Mouse (Mus musculus) cerebellum, adult 18-20 months (tissue): ENCODE results near the gene Npc1l1.
A peak's percentile ranks its signal among the peaks of the same experiment; 100 is the strongest.

Experiments
- DNase-seq, 2 experiments: peaks; one replicate each; pipeline ENCODE4 v3.0.0; 2021

Npc1l1 gene

GRCm38 (mm10) chr11:6200570-6200969 lies 29.4 kb downstream of the Npc1l1 start:
- no peak for DNase-seq

- DNase-seq = peak; percentile 88 to 91
Observed at GRCm38 (mm10) chr11:6200087-6200569, 29.8 kb downstream of the Npc1l1 start, which contains the start of gene Nudcd3. TSS of gene Nudcd3 (minus strand) at chr11:6200415.

- peak in 1 of 2 experiments; percentile 25 for DNase-seq
Observed at GRCm38 (mm10) chr11:6199410-6200086, 30.4 kb downstream of the Npc1l1 start, which contains the start of gene A730071L15Rik. TSS of gene A730071L15Rik (plus strand) at chr11:6200029.

- no peak for DNase-seq
Observed at GRCm38 (mm10) chr11:6198449-6198848, 31.5 kb downstream of the Npc1l1 start.

GRCm38 (mm10) chr11:6196780-6197179 lies 33.2 kb downstream of the Npc1l1 start:
- DNase-seq = no peak

- DNase-seq = peak; percentile 95 to 98
Observed at GRCm38 (mm10) chr11:6187878-6188277, 42.1 kb downstream of the Npc1l1 start.

GRCm38 (mm10) chr11:6187399-6187798 lies 42.5 kb downstream of the Npc1l1 start:
- no peak for DNase-seq

GRCm38 (mm10) chr11:6184202-6184935 lies 45.6 kb downstream of the Npc1l1 start:
- DNase-seq = no peak

GRCm38 (mm10) chr11:6183246-6183645 lies 46.7 kb downstream of the Npc1l1 start:
- DNase-seq = no peak

- no peak for DNase-seq
Observed at GRCm38 (mm10) chr11:6180811-6181399, 49.0 kb downstream of the Npc1l1 start.

- no peak for DNase-seq
Observed at GRCm38 (mm10) chr11:6179194-6179593, 50.7 kb downstream of the Npc1l1 start.

- no peak for DNase-seq
Observed at GRCm38 (mm10) chr11:6178673-6179166, 51.2 kb downstream of the Npc1l1 start.

GRCm38 (mm10) chr11:6177781-6178420 lies 52.0 kb downstream of the Npc1l1 start:
- no peak for DNase-seq

- DNase-seq = no peak
Observed at GRCm38 (mm10) chr11:6175506-6175905, 54.4 kb downstream of the Npc1l1 start.

GRCm38 (mm10) chr11:6174719-6175118 lies 55.2 kb downstream of the Npc1l1 start:
- DNase-seq = peak in 1 of 2 experiments; percentile 39

- DNase-seq = peak in 1 of 2 experiments; percentile 56
Observed at GRCm38 (mm10) chr11:6169041-6169663, 60.8 kb downstream of the Npc1l1 start.

GRCm38 (mm10) chr11:6166351-6166750 lies 63.6 kb downstream of the Npc1l1 start:
- DNase-seq = no peak

GRCm38 (mm10) chr11:6165391-6166081 lies 64.4 kb downstream of the Npc1l1 start:
- DNase-seq = no peak

- DNase-seq = no peak
Observed at GRCm38 (mm10) chr11:6164781-6165180, 65.2 kb downstream of the Npc1l1 start.

GRCm38 (mm10) chr11:6163706-6164105 lies 66.2 kb downstream of the Npc1l1 start:
- no peak for DNase-seq

- no peak for DNase-seq
Observed at GRCm38 (mm10) chr11:6163062-6163461, 66.9 kb downstream of the Npc1l1 start.

- DNase-seq = peak in 1 of 2 experiments; percentile 41
Observed at GRCm38 (mm10) chr11:6161549-6161948, 68.4 kb downstream of the Npc1l1 start.
